Mouse (Mus musculus): Measurements from ENCODE around the gene Lingo2. TPM values are rescaled to one million over a fixed set of nuclear protein-coding genes. Genes with fewer than 3 reads are reported as not detected.

Lingo2 gene
- polyA plus RNA-seq, 1 experiment from 2014 or later: 0.40 TPM

DNA sequence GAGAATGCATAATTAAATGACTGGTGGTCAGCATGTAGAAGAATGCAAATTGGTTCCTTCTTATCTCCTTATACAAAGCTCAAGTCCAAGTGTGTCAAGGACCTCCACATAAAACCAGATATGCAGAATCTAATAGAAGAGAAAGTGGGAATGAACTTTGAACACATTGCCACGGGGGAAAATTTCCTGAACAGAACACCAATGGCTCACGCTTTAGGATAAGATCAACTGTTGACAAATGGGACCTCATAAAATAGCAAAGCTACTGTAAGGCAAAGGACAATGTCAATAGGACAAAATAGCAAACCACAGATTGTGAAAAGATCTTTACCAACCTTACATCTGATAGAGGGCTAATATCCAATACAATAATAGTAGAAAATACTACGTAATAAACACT lies 1000.3 kb downstream of the Lingo2 start:
- H3K4me1 ChIP-seq: no peaks in the 10 kb centered on the region
- H3K4me2 ChIP-seq: no peak overlapping the region
- no peaks in the 10 kb centered on the region for H3K36me3 ChIP-seq
- no peak overlapping the region for H3K27ac ChIP-seq (replicated peaks)
- H3K27me3 ChIP-seq (replicated peaks): no peaks in the 10 kb centered on the region
- H3K9ac ChIP-seq: no peak overlapping the region
- no peak overlapping the region for H3K4me3 ChIP-seq
- WGBS: 74% methylated on average over 3 of the region's 3 CpGs
- ATAC-seq (ENCODE audit: extremely low read depth, insufficient number of reproducible peaks, low FRiP score, low TSS enrichment): no peak
- no peaks in the 10 kb centered on the region for H3K9me3 ChIP-seq

GRCm38 (mm10) chr4:35934056-35934661 lies 1017.4 kb downstream of the Lingo2 start:
- Histone ChIP-seq H3K4me3 (no peak overlapping the region), H3K27ac (replicated peaks) (no peak overlapping the region), H3K36me3 (no peaks in the 10 kb centered on the region), H3K4me1 (no peaks in the 10 kb centered on the region), H3K27me3 (replicated peaks) (no peaks in the 10 kb centered on the region), H3K9me3 (0 out of 2 replicates have a peak, but pooled peaks cover 3% of the 10 kb centered on the region), H3K4me2 (no peak overlapping the region), H3K9ac (no peak overlapping the region)
- 62% methylated on average over 4 of the region's 4 CpGs for WGBS
- no peak for ATAC-seq (ENCODE audit: extremely low read depth, insufficient number of reproducible peaks, low FRiP score, low TSS enrichment)

GRCm38 (mm10) chr4:35927722-35928121 lies 1023.8 kb downstream of the Lingo2 start:
- H3K9ac ChIP-seq: no peak overlapping the region
- no peak overlapping the region for H3K4me2 ChIP-seq
- no peaks in the 10 kb centered on the region for H3K36me3 ChIP-seq
- no peak for ATAC-seq (ENCODE audit: extremely low read depth, insufficient number of reproducible peaks, low FRiP score, low TSS enrichment)
- H3K9me3 ChIP-seq: 0 out of 2 replicates have a peak, but pooled peaks cover 3% of the 10 kb centered on the region
- H3K4me3 ChIP-seq: no peak overlapping the region
- H3K27ac ChIP-seq (replicated peaks): no peak overlapping the region
- H3K27me3 ChIP-seq (replicated peaks): no peaks in the 10 kb centered on the region
- H3K4me1 ChIP-seq: no peaks in the 10 kb centered on the region
- WGBS: 74% methylated on average over 2 of the region's 2 CpGs

GRCm38 (mm10) chr4:35917453-35917852 lies 1034.1 kb downstream of the Lingo2 start:
- Histone ChIP-seq H3K9me3 (no peaks in the 10 kb centered on the region), H3K9ac (no peak overlapping the region), H3K27ac (replicated peaks) (no peak overlapping the region), H3K27me3 (replicated peaks) (no peaks in the 10 kb centered on the region), H3K4me2 (no peak overlapping the region), H3K4me3 (no peak overlapping the region), H3K4me1 (no peaks in the 10 kb centered on the region), H3K36me3 (no peaks in the 10 kb centered on the region)
- 62% methylated on average over 3 of the region's 3 CpGs for WGBS
- no peak for ATAC-seq (ENCODE audit: extremely low read depth, insufficient number of reproducible peaks, low FRiP score, low TSS enrichment)

DNA sequence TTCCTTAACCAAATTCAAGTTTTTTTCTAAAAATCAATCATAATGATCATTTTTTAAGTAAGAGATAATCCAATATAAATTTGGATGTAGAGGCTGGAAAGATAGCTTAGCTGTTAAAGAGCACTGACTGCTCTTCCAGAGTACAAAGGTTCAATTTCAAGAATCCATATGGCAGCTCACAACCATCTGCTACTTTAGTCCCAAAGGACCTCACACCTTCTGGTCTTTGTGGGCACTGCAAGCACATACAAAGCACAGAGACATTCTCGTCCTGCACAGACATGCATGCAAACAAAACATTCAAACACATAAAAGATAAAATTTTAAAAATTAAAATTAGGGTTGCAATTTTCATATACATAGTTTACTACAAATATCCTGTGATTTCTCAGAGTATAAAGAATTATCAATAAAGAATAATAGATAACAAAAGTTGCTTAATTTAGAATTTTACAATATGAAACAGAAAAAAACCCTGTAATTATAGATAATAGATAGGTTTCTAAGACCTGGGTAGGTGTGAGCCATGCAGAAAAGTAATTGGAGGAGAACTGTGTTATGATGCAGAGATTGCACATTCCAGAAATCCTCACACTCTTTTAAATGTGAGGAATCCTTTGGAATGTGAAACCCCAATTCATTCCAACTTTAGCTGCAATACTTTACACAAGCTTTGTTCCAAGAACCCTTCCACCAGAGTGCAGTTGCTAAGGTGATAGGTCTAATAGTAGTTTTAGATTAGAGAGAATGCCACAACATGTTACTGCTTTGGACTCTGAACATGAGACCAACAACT lies 1053.6 kb downstream of the Lingo2 start:
- no peak for ATAC-seq (ENCODE audit: extremely low read depth, insufficient number of reproducible peaks, low FRiP score, low TSS enrichment)
- Histone ChIP-seq H3K27ac (replicated peaks) (no peak overlapping the region), H3K36me3 (no peaks in the 10 kb centered on the region), H3K4me1 (no peaks in the 10 kb centered on the region), H3K27me3 (replicated peaks) (no peaks in the 10 kb centered on the region), H3K4me3 (no peak overlapping the region), H3K9me3 (no peaks in the 10 kb centered on the region), H3K4me2 (no peak overlapping the region), H3K9ac (no peak overlapping the region)
- 63% methylated on average over 1 of the region's 1 CpGs for WGBS

DNA sequence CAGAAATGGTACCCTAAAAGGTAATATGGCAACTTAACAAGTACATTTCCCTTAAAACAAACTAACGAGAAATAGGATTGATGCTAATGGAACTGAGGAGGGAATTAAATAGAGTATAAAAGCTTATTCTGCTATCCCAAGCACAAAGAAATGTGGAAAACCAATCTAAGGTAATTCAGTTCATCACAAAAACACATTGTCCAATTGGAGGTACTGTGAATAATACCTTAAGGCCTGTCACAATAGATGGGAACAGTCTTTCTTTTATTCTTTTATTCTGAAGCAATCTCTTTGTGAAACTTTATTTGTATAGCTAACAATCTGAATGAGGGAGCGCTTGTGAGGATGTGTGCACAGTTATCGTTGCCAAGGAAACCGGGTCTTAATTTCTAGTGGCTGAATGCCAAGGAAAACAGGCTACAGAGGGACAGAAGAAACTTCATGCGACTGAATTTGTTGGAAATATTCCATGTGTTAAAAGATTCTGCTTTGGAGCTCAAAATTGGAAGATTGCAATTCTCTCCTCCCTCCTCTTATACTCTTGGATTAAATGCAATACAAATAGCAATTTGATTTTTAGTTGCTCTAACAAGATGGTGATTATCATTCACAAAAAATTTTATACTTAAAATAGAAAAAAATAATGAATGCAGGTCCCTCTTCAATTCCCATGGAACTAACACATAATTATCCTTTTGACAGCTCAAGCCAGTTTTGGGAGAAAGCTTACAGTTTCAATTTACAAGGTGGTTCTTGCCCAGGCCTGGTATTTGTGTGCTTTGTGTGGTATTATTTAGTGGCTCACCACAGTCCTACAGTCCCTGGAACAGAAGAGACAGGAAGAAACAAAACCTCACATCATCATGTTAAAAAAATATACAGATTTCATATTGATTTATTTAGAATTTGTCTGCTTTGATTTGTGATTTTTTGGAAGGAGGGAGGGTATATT lies 1065.7 kb downstream of the Lingo2 start:
- H3K27ac ChIP-seq (replicated peaks): no peak overlapping the region
- 54% methylated on average over 5 of the region's 5 CpGs for WGBS

DNA sequence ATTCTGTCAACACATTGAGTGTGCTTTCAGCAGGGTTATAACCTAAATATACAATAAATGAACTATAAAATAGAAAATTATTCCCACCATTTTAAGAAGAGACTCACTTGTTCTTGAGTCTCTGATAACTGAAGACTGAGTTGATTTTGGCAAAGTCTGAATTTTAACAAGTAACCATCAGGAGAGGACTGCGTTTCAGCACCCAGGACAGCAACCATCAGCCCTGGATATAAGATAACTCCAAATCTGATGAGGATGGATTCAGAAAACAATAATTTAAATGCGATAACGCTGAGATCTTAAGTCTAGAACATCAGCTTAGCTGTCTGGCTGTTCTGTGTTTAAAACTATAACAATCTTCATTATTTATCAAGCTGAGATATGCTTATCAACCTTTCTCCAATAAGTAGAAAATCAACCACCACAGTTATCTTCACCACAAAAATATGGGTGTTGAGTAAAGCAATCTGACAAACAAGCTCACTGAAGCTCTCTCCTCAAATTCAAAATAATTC lies 1066.5 kb downstream of the Lingo2 start:
- no peak for ATAC-seq (ENCODE audit: extremely low read depth, insufficient number of reproducible peaks, low FRiP score, low TSS enrichment)
- Histone ChIP-seq H3K4me1 (no peaks in the 10 kb centered on the region), H3K4me2 (no peak overlapping the region), H3K4me3 (no peak overlapping the region), H3K36me3 (no peaks in the 10 kb centered on the region), H3K9me3 (no peaks in the 10 kb centered on the region), H3K27me3 (replicated peaks) (no peaks in the 10 kb centered on the region), H3K9ac (no peak overlapping the region), H3K27ac (replicated peaks) (no peak overlapping the region)
- WGBS: 49% methylated on average over 3 of the region's 3 CpGs

More for the DNA sequence above, 1065.7 kb downstream of the Lingo2 start:
- Histone ChIP-seq H3K9me3 (no peaks in the 10 kb centered on the region), H3K4me3 (no peak overlapping the region), H3K9ac (no peak overlapping the region), H3K4me1 (no peaks in the 10 kb centered on the region), H3K4me2 (no peak overlapping the region), H3K27me3 (replicated peaks) (no peaks in the 10 kb centered on the region), H3K36me3 (no peaks in the 10 kb centered on the region)
- no peak for ATAC-seq (ENCODE audit: extremely low read depth, insufficient number of reproducible peaks, low FRiP score, low TSS enrichment)

- no peak overlapping the region for H3K27ac ChIP-seq (replicated peaks)
- no peaks in the 10 kb centered on the region for H3K9me3 ChIP-seq
- WGBS: 68% methylated on average over 1 of the region's 1 CpGs
- no peak for ATAC-seq (ENCODE audit: extremely low read depth, insufficient number of reproducible peaks, low FRiP score, low TSS enrichment)
- H3K27me3 ChIP-seq (replicated peaks): no peaks in the 10 kb centered on the region
- no peak overlapping the region for H3K9ac ChIP-seq
- no peak overlapping the region for H3K4me3 ChIP-seq
- no peak overlapping the region for H3K4me2 ChIP-seq
- H3K36me3 ChIP-seq: no peaks in the 10 kb centered on the region
- H3K4me1 ChIP-seq: no peaks in the 10 kb centered on the region
Measured at GRCm38 (mm10) chr4:35846518-35846917, 1105.0 kb downstream of the Lingo2 start.

DNA sequence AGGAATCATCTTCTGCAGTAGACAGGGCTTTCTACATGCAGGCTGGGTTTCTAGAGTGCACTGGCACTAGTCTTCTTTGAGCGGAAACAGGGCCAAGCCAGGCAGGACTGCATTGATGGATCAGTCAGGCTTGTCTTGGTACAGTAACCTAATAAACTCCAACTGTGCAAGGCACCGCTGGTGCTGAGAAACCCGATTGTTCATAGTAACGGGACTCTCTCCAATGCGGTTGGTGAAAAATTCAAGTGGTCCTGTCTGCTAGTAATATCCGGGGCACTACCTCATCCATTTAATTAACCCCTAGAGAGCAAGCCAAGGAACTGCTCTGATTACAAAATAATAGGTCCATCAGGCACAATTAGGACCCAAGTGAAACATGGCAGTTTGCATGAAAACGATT lies 1106.4 kb downstream of the Lingo2 start:
- 71% methylated on average over 7 of the region's 7 CpGs for WGBS
- no peaks in the 10 kb centered on the region for H3K4me1 ChIP-seq
- ATAC-seq (ENCODE audit: extremely low read depth, insufficient number of reproducible peaks, low FRiP score, low TSS enrichment): no peak
- no peaks in the 10 kb centered on the region for H3K27me3 ChIP-seq (replicated peaks)
- no peak overlapping the region for H3K4me3 ChIP-seq
- H3K9ac ChIP-seq: no peak overlapping the region
- H3K36me3 ChIP-seq: no peaks in the 10 kb centered on the region
- H3K9me3 ChIP-seq: no peaks in the 10 kb centered on the region
- no peak overlapping the region for H3K27ac ChIP-seq (replicated peaks)
- no peak overlapping the region for H3K4me2 ChIP-seq

- Histone ChIP-seq H3K4me2 (no peak overlapping the region), H3K36me3 (no peaks in the 10 kb centered on the region), H3K9ac (no peak overlapping the region), H3K27me3 (replicated peaks) (no peaks in the 10 kb centered on the region), H3K27ac (replicated peaks) (no peak overlapping the region), H3K9me3 (no peaks in the 10 kb centered on the region), H3K4me1 (no peaks in the 10 kb centered on the region), H3K4me3 (no peak overlapping the region)
- no peak for ATAC-seq (ENCODE audit: extremely low read depth, insufficient number of reproducible peaks, low FRiP score, low TSS enrichment)
- WGBS: 76% methylated on average over 6 of the region's 6 CpGs
Measured at GRCm38 (mm10) chr4:35844518-35844917, 1107.0 kb downstream of the Lingo2 start.

DNA sequence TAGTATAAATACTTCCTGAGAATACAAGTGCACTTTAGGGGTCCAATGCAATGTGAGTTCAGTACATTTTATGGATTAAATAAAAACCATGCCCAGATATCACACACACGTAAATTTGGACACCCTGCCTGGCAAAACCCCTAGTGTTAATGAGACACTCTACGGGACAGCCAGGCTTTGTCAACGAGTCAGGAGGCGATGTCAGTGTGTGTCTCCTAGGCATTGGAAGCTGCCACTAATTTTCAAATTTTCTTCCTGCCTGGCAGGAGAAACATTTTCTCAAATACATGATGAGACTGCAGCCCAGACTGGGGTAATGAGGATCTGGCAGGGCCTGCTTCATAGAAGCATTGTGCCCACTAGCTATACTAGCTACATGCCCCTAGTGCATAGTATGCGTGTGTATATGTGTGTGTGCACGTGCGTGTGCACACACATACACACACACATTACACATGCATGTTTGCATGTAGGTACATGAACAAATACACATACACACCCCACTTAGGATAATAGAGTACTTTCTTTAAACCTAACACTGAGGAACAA lies 1128.2 kb downstream of the Lingo2 start:
- WGBS: 79% methylated on average over 7 of the region's 7 CpGs
- no peak for ATAC-seq (ENCODE audit: extremely low read depth, insufficient number of reproducible peaks, low FRiP score, low TSS enrichment)

More for the DNA sequence above, 1128.2 kb downstream of the Lingo2 start:
- Histone ChIP-seq H3K9me3 (no peaks in the 10 kb centered on the region), H3K4me2 (no peak overlapping the region), H3K36me3 (no peaks in the 10 kb centered on the region), H3K4me3 (no peak overlapping the region), H3K9ac (no peak overlapping the region), H3K4me1 (no peaks in the 10 kb centered on the region), H3K27me3 (replicated peaks) (no peaks in the 10 kb centered on the region), H3K27ac (replicated peaks) (no peak overlapping the region)

Measured in heart, embryonic 13.5 days (tissue).